Mouse (Mus musculus) neural tube, embryonic 10.5 days (tissue): ENCODE results near the gene Atf1.
"Not testable (repeated sequence)": the region's sequence is repeated elsewhere in the genome, so short reads cannot be mapped to it uniquely, and the experiment has no call there.

Source experiments
- DNase-seq: peaks from one replicate; pipeline ENCODE4 v3.0.0-alpha.2; 2017; ENCODE audit warnings: low spot score; ENCODE audit errors: extremely low spot score

The Atf1 gene

GRCm38 (mm10) chr15:100258646-100259425 is 31.2 kb downstream of the Atf1 start:
- no peak for DNase-seq

- not testable (repeated sequence) for DNase-seq
Observed at GRCm38 (mm10) chr15:100260351-100260750, 32.7 kb downstream of the Atf1 start.

DNA sequence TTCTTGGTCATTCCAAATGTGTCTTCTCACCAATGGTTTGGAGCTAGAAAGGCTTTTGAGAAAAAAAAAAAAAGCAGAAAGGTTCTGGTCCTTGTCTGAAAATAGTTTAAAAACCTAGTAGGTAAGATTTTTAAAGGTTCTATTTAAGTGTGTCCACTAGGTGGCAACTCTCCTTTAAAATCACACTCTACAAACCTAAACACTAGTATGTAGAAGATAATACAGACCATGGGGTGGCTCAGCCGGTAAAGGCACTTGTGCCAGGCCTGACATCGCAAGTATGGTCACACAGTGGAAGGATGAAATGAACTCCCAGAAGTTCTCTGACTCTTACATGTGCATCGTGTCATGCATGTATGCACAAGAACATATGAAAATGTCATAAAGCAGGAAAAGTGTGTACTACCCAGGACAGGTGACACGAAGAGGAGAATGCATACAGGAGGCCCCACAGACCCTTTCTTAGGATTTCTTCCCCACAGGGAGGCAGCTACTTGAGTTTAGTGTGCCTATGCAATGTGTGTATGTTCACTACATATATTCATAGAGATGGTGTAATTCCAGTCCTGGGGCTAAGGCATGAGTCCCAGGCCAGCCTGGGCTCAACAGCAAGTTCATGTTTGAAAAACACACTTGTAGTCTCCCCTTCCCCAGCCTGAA is 35.8 kb downstream of the Atf1 start:
- DNase-seq = no peak

DNA sequence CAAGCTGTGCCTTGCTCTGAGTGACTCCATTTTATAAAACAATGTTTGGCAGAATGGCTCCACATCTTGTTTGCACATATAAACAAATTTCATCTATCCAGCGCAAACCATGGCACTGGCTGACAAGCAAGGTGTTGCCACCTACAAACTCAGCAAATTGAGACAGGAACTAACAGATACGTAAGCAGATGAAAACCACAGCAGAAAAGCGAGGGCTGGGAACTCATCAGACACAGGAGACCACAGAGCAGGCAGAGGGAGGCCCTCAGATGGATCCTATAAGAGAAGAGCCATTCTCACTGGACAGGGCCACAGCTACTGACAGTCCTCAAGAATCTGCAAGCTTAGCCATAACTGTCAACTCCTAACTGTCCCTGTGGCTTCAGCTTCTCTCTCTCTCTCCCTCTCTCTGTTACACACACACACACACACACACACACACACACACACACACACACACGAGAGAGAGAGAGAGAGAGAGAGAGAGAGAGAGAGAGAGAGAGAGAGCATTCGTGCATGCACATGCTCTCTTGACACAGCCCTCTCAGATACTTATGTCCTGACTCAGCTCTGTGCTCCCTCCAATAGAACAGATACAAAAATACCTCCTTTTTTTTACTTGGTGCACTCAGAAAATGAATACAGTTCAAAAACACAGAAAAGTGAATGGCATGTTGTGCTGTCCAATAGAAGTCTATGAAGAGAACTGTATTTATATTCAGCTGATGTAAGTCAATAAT is 38.1 kb downstream of the Atf1 start:
- no peak for DNase-seq

GRCm38 (mm10) chr15:100268916-100269315 is 41.3 kb downstream of the Atf1 start:
- DNase-seq = no peak

- DNase-seq = no peak
Observed at GRCm38 (mm10) chr15:100269776-100270175, 42.2 kb downstream of the Atf1 start.

DNA sequence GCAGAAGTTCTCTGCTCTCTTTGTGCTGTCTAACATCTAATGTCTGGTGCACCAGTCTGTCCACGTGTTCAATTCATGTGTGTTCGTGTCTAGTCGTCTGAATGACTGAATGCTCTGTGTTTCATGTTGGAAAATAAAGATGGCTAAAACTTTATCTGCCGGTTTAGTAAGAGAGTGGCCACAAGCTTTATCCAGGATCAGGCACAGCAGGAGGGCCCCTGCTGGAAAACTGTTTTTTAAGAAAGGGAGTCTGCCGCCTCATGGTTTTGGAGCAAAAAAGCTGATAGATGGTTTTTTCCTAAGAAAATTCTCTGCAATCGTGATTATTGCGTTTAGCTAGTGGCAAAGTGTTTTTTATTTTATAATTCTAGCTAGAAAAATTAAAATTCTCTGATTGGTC is 43.0 kb downstream of the Atf1 start:
- not testable (repeated sequence) for DNase-seq

DNA sequence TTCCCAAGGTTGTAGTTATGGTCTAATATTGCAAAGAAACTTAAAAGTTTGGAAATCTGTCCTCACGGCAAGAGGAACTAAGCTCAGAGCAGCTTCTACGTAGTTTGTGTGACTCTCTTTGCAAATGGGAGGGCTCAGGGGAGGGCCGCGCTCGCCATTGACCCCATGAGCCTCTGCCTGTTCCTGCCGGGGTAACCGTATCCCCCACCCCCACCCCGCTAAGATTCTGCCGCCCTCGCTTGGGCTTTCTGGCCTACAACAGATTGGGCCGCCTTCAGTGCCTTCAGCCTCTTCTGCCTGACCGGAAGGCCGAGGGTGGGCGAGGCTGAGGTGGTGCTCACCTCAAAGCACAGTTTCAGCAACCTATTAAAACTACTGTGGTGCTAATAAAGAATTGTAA is 43.8 kb downstream of the Atf1 start:
- DNase-seq = no peak

GRCm38 (mm10) chr15:100273791-100274308 is 46.2 kb downstream of the Atf1 start:
- not testable (repeated sequence) for DNase-seq

DNA sequence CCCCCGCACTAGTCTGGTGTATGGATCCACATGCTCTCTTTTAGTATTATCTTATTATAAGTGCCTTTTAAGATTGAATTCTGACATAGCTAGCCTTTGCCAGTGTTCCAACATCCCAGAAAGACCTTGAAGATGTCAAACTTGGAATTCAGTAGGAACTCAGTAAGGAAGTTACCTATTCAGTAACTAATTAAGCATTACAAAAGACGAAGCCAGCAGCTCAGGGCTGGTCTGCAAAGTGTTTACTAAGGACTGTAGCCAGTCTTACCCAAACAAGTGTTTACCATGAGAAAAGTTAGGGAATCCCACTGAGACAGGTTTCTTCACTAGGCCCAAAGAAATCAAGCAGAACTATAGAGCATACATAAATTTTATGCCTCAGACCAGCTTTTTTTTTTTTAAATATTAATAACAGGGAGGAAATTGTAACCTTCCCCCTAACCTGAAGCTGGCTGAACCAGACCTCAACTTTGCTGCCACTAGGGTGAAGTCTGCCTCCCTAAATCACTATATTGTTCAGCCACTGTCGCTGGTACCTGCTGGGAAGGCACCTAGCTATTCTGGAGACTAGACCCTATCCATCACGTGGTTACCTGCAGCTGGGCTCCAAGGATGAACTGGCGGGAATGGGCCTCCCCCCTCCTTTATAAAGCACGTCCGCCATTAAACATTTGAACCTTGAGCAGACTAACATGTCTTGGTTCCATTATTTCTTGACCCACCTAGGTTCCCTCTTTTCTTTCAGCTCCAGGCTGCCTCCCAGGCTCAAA is 47.4 kb downstream of the Atf1 start:
- DNase-seq = no peak

GRCm38 (mm10) chr15:100276403-100276802 is 48.8 kb downstream of the Atf1 start:
- no peak for DNase-seq

- DNase-seq = no peak
Observed at GRCm38 (mm10) chr15:100277586-100277985, 50.0 kb downstream of the Atf1 start.

- DNase-seq = no peak
Observed at GRCm38 (mm10) chr15:100280626-100281025, 53.0 kb downstream of the Atf1 start, which contains the start of gene Tmprss12. Tmprss12 (plus strand) TSS chr15:100280837.

GRCm38 (mm10) chr15:100288980-100289379 is 61.4 kb downstream of the Atf1 start:
- no peak for DNase-seq

GRCm38 (mm10) chr15:100290858-100291257 is 63.2 kb downstream of the Atf1 start:
- DNase-seq = no peak

- DNase-seq = no peak
Observed at GRCm38 (mm10) chr15:100292326-100292725, 64.7 kb downstream of the Atf1 start.

- DNase-seq = no peak
Observed at GRCm38 (mm10) chr15:100297856-100298255, 70.2 kb downstream of the Atf1 start.

DNA sequence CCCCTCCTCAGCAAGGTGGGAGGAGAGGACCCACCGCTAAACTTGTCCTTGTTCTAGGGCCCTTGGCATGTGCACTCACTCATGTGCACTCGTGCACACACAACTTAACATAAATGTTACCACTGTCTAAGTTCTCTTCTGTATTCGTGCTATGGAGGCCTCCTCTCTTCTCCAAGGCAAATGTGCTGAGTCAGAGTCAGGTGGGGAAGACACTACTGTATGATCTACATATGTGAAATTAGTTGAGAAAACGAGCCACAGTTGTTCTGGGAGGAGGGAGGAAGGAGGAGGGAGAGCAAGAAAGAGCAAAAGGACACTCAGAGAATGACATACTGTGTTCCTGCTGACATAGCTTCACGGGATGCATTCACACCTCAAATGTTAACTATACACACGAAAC is 72.9 kb downstream of the Atf1 start:
- no peak for DNase-seq

DNA sequence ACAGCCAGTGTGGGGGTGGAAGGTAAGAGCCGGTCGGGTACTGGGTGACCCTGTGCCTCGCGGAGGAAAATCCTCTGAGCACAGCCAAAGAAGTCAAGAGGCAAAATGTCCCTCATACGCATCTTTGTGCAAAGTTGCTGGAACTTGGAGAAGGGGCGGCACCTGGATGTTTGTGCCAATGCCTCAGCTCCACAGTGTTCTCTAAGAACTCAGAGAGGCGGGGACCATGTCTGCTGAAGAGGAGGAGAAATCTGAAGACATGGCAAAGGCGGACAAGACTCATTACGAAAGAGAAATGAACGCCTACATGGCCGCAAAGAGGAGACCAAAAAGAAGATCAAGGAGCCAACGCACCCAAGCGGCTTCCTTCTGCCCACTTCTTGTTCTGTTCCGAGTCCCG is 73.9 kb downstream of the Atf1 start:
- no peak for DNase-seq

GRCm38 (mm10) chr15:100303428-100304018 is 75.9 kb downstream of the Atf1 start:
- DNase-seq = no peak
